Mouse (Mus musculus): ENCODE data around the gene Thrb. TPM values are rescaled to one million over a fixed set of nuclear protein-coding genes. Genes with fewer than 3 reads are reported as not detected.

Thrb gene
- polyA plus RNA-seq, 1 experiment, result 0.05 TPM

GRCm38 (mm10) chr14:17756732-17757131, 96.7 kb downstream of the Thrb start:
- Histone ChIP-seq H3K4me3 (no peak overlapping the region), H3K4me2 (ENCODE audit: low read depth) (no peak overlapping the region), H3K27me3 (ENCODE audit: control insufficient read depth, insufficient read depth, insufficient read length) (no peaks in the 10 kb centered on the region), H3K79me2 (ENCODE audit: control insufficient read depth, insufficient read depth) (no peaks in the 10 kb centered on the region), H3ac (ENCODE audit: control insufficient read depth, insufficient read length) (no peak overlapping the region), H3K36me3 (ENCODE audit: control insufficient read depth, insufficient read depth) (no peaks in the 10 kb centered on the region)
- TF ChIP-seq CEBPB (IDR thresholded peaks at IDR 0.05; ENCODE audit: insufficient read depth, poor library complexity, severe bottlenecking) (no peak), REST (IDR thresholded peaks at IDR 0.05; ENCODE audit: insufficient read depth, insufficient read length) (no peak), TCF3 (IDR thresholded peaks at IDR 0.05; ENCODE audit: insufficient read length, low read depth) (no peak), MAX (IDR thresholded peaks at IDR 0.05; ENCODE audit: low read depth) (no peak), POLR2AphosphoS2 (IDR thresholded peaks at IDR 0.05; ENCODE audit: insufficient read length, low read depth) (no peak), E2F4 (IDR thresholded peaks at IDR 0.05; ENCODE audit: insufficient read depth) (no peak), USF1 (IDR thresholded peaks at IDR 0.05; ENCODE audit: low read depth) (no peak), TCF12 (IDR thresholded peaks at IDR 0.05; ENCODE audit: insufficient read depth, poor library complexity, severe bottlenecking) (no peak), MYOG (IDR thresholded peaks at IDR 0.05; ENCODE audit: control insufficient read depth in 1 of 3, insufficient read depth in 1 of 3, insufficient read length in 2 of 3, low read depth in 2 of 3) (no peak), MYOD1 (IDR thresholded peaks at IDR 0.05; ENCODE audit: control insufficient read depth in 1 of 3, insufficient read length in 2 of 3, low read depth in 2 of 3) (no peak), POLR2A (IDR thresholded peaks at IDR 0.05; ENCODE audit: insufficient read length, low read depth) (no peak), SRF (IDR thresholded peaks at IDR 0.05; ENCODE audit: control insufficient read depth, insufficient read length, low read depth) (no peak)

DNA sequence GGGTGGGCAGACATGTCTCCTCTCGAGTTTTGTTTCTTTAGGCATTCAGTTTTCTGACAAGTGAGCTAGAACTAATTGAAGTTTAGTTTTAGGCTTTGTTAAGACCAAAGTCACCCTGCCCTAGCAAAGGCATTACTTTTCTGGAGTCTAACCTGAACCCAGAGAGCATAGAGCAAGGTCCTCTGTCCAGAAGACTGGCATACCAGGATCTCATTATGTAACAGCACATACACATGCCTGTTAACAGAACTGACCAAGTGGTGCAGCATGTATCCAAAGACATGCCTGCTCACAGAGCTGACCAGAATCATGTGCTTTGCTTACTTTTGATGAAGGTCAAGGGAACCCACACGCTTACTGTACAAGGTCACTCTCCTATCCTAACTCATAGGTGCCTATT, 107.9 kb downstream of the Thrb start:
- Histone ChIP-seq H3K4me3 (no peak overlapping the region), H3K36me3 (ENCODE audit: control insufficient read depth, insufficient read depth) (no peaks in the 10 kb centered on the region), H3ac (ENCODE audit: control insufficient read depth, insufficient read length) (no peak overlapping the region), H3K79me2 (ENCODE audit: control insufficient read depth, insufficient read depth) (no peaks in the 10 kb centered on the region), H3K27me3 (ENCODE audit: control insufficient read depth, insufficient read depth, insufficient read length) (no peaks in the 10 kb centered on the region), H3K4me2 (ENCODE audit: low read depth) (no peak overlapping the region)
- TF ChIP-seq TCF12 (IDR thresholded peaks at IDR 0.05; ENCODE audit: insufficient read depth, poor library complexity, severe bottlenecking) (no peak), E2F4 (IDR thresholded peaks at IDR 0.05; ENCODE audit: insufficient read depth) (no peak), POLR2A (IDR thresholded peaks at IDR 0.05; ENCODE audit: insufficient read length, low read depth) (no peak), POLR2AphosphoS2 (IDR thresholded peaks at IDR 0.05; ENCODE audit: insufficient read length, low read depth) (no peak), REST (IDR thresholded peaks at IDR 0.05; ENCODE audit: insufficient read depth, insufficient read length) (no peak), CEBPB (IDR thresholded peaks at IDR 0.05; ENCODE audit: insufficient read depth, poor library complexity, severe bottlenecking) (no peak), TCF3 (IDR thresholded peaks at IDR 0.05; ENCODE audit: insufficient read length, low read depth) (no peak), SRF (IDR thresholded peaks at IDR 0.05; ENCODE audit: control insufficient read depth, insufficient read length, low read depth) (no peak), MYOG (IDR thresholded peaks at IDR 0.05; ENCODE audit: control insufficient read depth in 1 of 3, insufficient read depth in 1 of 3, insufficient read length in 2 of 3, low read depth in 2 of 3) (no peak), USF1 (IDR thresholded peaks at IDR 0.05; ENCODE audit: low read depth) (no peak), MAX (IDR thresholded peaks at IDR 0.05; ENCODE audit: low read depth) (no peak), MYOD1 (IDR thresholded peaks at IDR 0.05; ENCODE audit: control insufficient read depth in 1 of 3, insufficient read length in 2 of 3, low read depth in 2 of 3) (no peak)

GRCm38 (mm10) chr14:17774404-17774803, 114.3 kb downstream of the Thrb start:
- TF ChIP-seq MYOD1 (IDR thresholded peaks at IDR 0.05; ENCODE audit: control insufficient read depth in 1 of 3, insufficient read length in 2 of 3, low read depth in 2 of 3) (no peak), TCF3 (IDR thresholded peaks at IDR 0.05; ENCODE audit: insufficient read length, low read depth) (no peak), SRF (IDR thresholded peaks at IDR 0.05; ENCODE audit: control insufficient read depth, insufficient read length, low read depth) (no peak), CEBPB (IDR thresholded peaks at IDR 0.05; ENCODE audit: insufficient read depth, poor library complexity, severe bottlenecking) (no peak), E2F4 (IDR thresholded peaks at IDR 0.05; ENCODE audit: insufficient read depth) (no peak), MAX (IDR thresholded peaks at IDR 0.05; ENCODE audit: low read depth) (no peak), TCF12 (IDR thresholded peaks at IDR 0.05; ENCODE audit: insufficient read depth, poor library complexity, severe bottlenecking) (no peak), REST (IDR thresholded peaks at IDR 0.05; ENCODE audit: insufficient read depth, insufficient read length) (no peak), POLR2A (IDR thresholded peaks at IDR 0.05; ENCODE audit: insufficient read length, low read depth) (no peak), MYOG (IDR thresholded peaks at IDR 0.05; ENCODE audit: control insufficient read depth in 1 of 3, insufficient read depth in 1 of 3, insufficient read length in 2 of 3, low read depth in 2 of 3) (no peak)
- Histone ChIP-seq H3ac (ENCODE audit: control insufficient read depth, insufficient read length) (no peak overlapping the region), H3K79me2 (ENCODE audit: control insufficient read depth, insufficient read depth) (no peaks in the 10 kb centered on the region), H3K36me3 (ENCODE audit: control insufficient read depth, insufficient read depth) (no peaks in the 10 kb centered on the region), H3K4me2 (ENCODE audit: low read depth) (no peak overlapping the region), H3K27me3 (ENCODE audit: control insufficient read depth, insufficient read depth, insufficient read length) (no peaks in the 10 kb centered on the region), H3K4me3 (no peak overlapping the region)

GRCm38 (mm10) chr14:17781921-17782320, 121.9 kb downstream of the Thrb start:
- H3K4me3 ChIP-seq, result no peak overlapping the region
- no peaks in the 10 kb centered on the region for H3K36me3 ChIP-seq (ENCODE audit: control insufficient read depth, insufficient read depth)
- no peak overlapping the region for H3ac ChIP-seq (ENCODE audit: control insufficient read depth, insufficient read length)
- no peaks in the 10 kb centered on the region for H3K27me3 ChIP-seq (ENCODE audit: control insufficient read depth, insufficient read depth, insufficient read length)
- no peaks in the 10 kb centered on the region for H3K79me2 ChIP-seq (ENCODE audit: control insufficient read depth, insufficient read depth)
- no peak overlapping the region for H3K4me2 ChIP-seq (ENCODE audit: low read depth)
- TF ChIP-seq MAX (IDR thresholded peaks at IDR 0.05; ENCODE audit: low read depth), result no peak
- TF ChIP-seq MYOD1 (IDR thresholded peaks at IDR 0.05; ENCODE audit: control insufficient read depth in 1 of 3, insufficient read length in 2 of 3, low read depth in 2 of 3), result no peak

- Histone ChIP-seq H3K27me3 (ENCODE audit: control insufficient read depth, insufficient read depth, insufficient read length) (no peaks in the 10 kb centered on the region), H3K4me2 (ENCODE audit: low read depth) (no peak overlapping the region), H3K79me2 (ENCODE audit: control insufficient read depth, insufficient read depth) (no peaks in the 10 kb centered on the region), H3ac (ENCODE audit: control insufficient read depth, insufficient read length) (no peak overlapping the region), H3K4me3 (no peak overlapping the region), H3K36me3 (ENCODE audit: control insufficient read depth, insufficient read depth) (no peaks in the 10 kb centered on the region)
- TF ChIP-seq E2F4 (IDR thresholded peaks at IDR 0.05; ENCODE audit: insufficient read depth) (no peak), POLR2A (IDR thresholded peaks at IDR 0.05; ENCODE audit: insufficient read length, low read depth) (no peak), MAX (IDR thresholded peaks at IDR 0.05; ENCODE audit: low read depth) (no peak), MYOD1 (IDR thresholded peaks at IDR 0.05; ENCODE audit: control insufficient read depth in 1 of 3, insufficient read length in 2 of 3, low read depth in 2 of 3) (no peak), REST (IDR thresholded peaks at IDR 0.05; ENCODE audit: insufficient read depth, insufficient read length) (no peak), TCF12 (IDR thresholded peaks at IDR 0.05; ENCODE audit: insufficient read depth, poor library complexity, severe bottlenecking) (no peak), CEBPB (IDR thresholded peaks at IDR 0.05; ENCODE audit: insufficient read depth, poor library complexity, severe bottlenecking) (no peak), TCF3 (IDR thresholded peaks at IDR 0.05; ENCODE audit: insufficient read length, low read depth) (no peak)
Measured at GRCm38 (mm10) chr14:17784207-17784806, 124.2 kb downstream of the Thrb start.
